Mouse (Mus musculus) cerebellum, adult 11-12 months (tissue): Measurements from ENCODE around the gene Fgd2.
"Not testable (repeated sequence)": the region's sequence is repeated elsewhere in the genome, so short reads cannot be mapped to it uniquely, and the experiment has no call there.

Source experiments
- DNase-seq: peaks from one replicate; pipeline ENCODE4 v3.0.0; 2022

Gene Fgd2

DNA sequence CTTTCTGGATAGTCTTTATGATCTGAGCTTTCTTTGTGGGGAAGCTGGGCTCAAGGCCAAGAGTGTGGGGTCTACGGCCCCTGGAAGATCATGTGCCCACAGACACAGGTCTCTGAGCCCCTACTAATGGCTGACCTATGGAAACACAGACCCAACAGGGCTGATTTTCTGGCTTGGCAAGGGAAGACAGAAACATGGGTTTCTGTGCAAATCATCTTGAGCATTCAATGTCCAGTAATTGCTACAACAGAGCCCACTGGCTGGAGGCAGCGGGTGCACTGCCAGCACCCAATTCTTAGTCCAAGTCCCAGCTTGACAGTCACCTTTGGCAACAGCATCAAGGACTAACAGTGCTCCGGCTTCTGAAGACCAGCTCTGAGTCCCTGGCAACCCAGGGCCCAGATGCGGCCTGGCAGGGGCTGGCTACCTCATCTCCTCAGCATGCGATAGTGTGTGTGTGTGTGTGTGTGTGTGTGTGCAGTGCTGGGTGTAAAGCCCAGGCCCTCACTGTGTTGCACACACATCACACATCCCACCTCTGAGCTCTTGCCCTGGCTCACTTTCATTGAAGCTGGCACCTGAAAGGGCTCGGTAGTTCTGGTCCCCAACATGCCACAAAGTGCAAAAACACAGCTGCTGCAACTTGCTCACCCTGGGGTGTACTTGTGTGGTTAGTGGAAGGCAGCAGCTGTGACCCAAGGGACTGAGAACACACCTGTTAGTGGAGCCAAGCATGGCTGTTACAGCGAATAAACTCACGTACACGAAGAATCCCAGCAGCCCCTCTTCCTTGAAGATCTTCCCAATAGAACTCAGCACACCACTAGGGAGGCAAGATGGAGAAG, 22.5 kb upstream of the Fgd2 start:
- no peak for DNase-seq

- DNase-seq, result no peak
Observed at GRCm38 (mm10) chr17:29339170-29339768, 21.4 kb upstream of the Fgd2 start.

GRCm38 (mm10) chr17:29340406-29341261, 20.1 kb upstream of the Fgd2 start:
- no peak for DNase-seq

DNA sequence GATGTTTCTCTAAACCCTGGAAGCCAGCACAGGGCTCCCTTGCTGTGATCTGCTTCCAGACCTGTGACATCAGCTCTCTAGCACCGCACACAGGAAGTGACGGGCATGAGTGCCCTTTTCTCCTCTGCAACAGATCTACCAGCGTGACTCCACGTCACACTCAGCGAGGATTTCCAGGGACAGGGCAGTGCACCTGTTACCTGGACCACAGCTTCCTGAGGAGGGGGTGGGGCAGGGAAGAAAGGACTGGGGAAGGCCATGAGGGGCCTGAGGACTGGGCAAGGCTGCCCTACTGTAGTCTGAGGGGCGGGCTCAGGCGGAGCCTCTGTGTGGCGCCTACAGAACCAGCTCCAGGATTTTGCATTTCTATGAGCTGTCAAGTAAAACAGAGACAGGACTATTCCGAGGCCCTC, 19.1 kb upstream of the Fgd2 start:
- no peak for DNase-seq

GRCm38 (mm10) chr17:29342010-29342910, 18.5 kb upstream of the Fgd2 start:
- DNase-seq, result no peak

DNA sequence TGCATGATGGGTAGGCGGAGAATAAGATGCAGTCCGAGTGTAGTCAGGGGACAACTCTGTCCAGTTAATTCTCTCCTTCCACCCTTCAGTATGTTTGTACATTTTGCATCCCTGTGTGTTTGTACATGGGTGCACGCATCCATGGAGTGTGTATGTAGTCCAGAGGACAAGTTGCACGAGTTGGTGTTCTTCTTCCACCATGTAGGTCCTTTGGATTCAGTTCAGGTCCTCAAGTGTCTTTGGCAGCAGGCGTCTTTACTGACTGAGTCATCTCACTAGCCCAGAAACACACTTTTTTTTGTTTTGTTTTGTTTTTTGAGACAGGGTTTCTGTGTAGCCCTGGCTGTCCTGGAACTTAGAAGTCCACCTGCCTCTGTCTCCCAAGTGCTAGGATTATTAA, 17.5 kb upstream of the Fgd2 start:
- DNase-seq, result no peak

DNA sequence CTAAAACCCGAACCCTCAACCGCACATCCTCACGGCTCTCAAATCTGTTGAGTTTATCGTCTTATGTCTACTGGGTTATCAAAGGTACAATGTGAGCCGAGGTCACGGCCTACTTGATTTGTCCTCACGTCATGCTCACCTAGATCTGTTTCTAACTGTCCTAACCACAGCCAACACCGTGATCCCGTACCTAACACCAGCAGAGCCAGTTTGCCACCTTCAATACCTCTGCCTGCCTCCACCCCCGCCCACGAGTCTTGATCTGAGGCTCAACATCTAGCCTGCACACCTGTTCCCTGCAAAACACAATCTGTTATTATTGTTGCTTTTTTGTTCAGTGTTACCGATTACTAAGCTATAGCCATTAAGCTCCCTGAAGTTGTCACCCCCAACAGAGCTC, 15.4 kb upstream of the Fgd2 start:
- no peak for DNase-seq

DNA sequence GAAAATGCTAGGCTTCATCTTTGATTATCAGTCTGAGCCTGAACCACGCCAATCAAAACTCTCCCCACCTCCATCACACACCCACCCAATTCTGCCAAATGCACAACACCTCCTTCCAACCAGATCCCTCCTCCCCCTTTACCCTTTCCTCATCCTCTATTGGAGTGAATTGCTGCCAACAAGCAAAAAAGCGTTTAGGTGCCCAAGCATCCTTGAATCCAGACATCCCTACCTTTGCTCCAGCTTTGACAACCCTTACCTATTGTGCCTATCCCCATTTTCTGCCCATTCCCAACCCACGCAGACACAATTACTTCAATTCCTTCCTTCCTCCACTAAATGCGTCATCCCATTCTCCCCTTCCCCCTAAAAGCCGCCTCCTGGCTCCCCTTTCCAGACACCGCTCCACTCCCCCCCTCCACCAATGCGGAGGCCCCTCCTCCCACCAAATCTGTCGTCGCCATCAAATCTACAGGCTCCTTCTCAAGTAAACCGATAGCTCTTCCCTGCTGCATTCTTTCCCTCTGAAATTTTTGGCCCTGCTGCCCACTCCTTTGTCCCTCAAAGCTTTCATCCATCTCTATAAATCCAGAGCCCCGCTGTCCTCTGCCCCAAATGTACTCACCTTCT, 14.1 kb upstream of the Fgd2 start:
- DNase-seq, result peak; percentile 64

GRCm38 (mm10) chr17:29347126-29347644, 13.5 kb upstream of the Fgd2 start:
- peak; percentile 66 for DNase-seq

DNA sequence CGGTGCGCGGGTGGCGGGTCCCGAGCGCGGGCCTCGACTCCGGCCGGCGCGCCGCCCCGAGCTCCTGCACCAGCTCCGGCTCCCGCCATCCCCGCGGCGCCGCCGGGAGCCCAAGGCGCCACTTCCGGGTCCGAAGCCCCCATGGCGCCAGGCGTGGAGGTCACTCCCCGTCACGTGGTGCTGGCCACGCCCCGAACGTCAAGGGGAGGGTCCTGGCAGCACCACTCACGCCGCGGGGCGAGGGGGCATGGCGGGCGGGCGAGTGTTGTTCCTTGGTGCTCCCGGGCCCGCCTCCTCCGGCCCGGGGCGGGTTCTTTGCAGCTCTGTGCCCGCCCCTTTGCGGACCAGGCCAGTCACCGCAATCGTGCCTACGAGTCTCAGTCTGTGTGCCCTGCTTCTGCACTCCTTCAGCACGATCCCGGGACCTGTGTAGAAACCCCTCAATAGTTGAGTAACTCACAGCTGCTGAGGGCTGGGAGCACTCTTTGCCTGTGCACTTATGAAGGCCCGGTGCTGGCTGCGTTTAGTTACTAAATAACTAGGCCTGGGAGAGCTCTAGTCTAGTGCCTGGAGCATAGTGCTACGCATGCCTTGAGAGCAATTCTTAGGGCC, 13.0 kb upstream of the Fgd2 start, which contains the start of gene Mtch1:
Gene Mtch1, minus strand, starts transcription at position 290 of the 612 bp plus-strand sequence.
- DNase-seq, result peak; percentile 97

GRCm38 (mm10) chr17:29348996-29349395, 11.7 kb upstream of the Fgd2 start:
- DNase-seq, result no peak

- DNase-seq, result not testable (repeated sequence)
Observed at GRCm38 (mm10) chr17:29351056-29351455, 9.7 kb upstream of the Fgd2 start.

DNA sequence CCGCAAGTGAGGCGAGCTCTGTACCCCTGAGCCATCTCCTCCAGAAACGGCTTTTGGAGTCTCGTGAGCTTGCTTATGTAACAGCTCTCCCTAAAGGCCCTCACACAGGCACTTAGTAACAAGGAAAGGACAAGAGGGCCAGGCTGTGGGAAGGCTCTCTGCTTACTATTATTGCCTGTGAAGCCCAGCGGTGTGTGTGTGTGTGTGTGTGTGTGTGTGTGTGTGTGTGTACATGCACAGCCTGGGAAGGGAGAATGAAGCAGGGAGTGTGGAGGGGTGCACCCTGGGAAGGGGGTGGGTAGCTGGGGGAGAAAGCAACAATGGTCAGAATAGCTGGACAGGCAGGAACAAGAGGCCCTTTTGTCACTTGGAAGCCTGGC, 5.3 kb upstream of the Fgd2 start:
- DNase-seq, result no peak

GRCm38 (mm10) chr17:29355841-29356478, 4.8 kb upstream of the Fgd2 start:
- DNase-seq, result peak; percentile 61

DNA sequence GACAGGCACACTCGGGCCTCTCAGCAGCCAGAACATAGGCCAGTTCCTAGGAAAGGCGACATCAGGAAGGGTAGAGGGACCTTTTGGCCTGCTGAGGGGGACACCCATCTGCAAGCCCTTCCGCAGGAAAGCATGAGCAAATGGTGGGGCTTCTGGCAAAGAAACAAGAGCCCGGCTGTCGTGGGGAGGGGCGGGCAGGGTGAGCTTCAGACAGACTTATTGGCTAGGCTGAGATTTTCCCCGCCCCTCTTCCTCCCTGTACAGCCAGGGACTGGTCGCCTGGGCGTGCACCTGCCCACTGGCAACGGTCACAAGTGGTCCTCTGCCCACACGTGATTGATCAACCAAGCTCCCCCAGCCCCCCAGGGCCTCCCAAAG, 4.2 kb upstream of the Fgd2 start:
- DNase-seq, result no peak

DNA sequence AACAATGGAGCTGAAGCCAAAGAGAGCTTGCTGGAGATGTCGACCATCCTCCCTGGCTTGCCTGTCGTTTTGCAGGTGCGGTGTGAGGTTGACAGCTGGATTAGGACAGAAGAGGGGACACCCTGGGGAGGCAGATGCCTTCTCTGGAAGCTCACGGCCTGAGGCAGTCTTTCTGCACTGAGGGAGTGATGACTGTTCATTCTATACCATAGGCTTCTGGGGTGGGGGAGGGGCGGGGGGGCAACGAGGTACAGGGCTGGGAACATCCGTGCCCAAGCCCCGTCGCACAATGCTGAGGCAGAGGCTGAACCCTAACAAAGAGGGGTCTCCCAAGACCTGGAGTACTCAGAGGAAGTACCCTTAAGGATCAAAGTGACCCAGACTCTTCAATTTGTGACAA, 3.8 kb upstream of the Fgd2 start:
- no peak for DNase-seq

DNA sequence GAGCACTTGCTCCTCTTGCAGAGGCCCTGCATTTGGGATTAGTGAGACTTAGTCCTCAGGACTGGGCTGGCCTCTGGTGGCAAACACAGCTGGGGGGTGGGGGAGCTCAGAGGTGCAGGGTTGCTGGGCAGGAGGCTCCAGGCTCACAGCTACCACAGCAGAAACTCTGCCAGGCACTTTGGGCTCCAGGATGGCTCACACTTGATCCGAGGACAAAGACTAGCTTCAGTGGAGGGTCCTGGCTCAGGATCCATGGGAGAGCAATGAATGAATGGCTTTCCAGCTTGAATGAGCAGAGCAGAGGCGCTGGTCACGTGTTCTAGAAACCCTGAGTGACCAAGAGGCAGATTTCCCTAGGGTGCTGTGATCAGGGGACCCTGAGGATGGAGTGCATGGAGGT, 1.8 kb upstream of the Fgd2 start:
- no peak for DNase-seq

GRCm38 (mm10) chr17:29361982-29362691, 1.4 kb downstream of the Fgd2 start:
- no peak for DNase-seq

DNA sequence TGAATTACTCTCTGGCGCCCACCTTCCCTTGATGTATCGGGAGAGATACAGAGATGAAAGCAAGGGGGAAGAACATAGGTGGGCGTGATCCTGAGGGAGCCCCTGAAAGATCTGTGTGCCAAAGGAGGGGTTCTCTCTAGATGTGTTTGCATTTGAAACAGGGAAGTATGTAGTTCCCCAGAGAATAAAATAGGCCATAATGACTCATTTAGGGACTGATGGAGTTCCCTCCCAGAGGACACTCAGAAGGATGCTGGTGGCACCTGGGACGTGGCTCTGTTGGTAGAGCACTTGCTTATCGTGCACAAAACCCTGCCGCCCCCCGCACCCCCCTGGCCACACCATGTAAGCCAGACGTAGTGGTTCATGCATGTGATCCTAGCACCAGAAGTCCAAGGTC, 2.4 kb downstream of the Fgd2 start:
- no peak for DNase-seq

GRCm38 (mm10) chr17:29365105-29365621, 4.4 kb downstream of the Fgd2 start:
- DNase-seq, result peak; percentile 74
